Mouse (Mus musculus): ENCODE results near the gene Arid3a.

GRCm38 (mm10) chr10:79950661-79951060 lies 23.8 kb downstream of the Arid3a start:
- no peak for TF ChIP-seq CTCF (IDR thresholded peaks at IDR 0.05; ENCODE audit: borderline replicate concordance, control insufficient read depth, extremely low read depth, insufficient read depth, low read length, poor library complexity)
- no peak for TF ChIP-seq POLR2A (IDR thresholded peaks at IDR 0.05; ENCODE audit: control insufficient read depth, extremely low read depth, insufficient read depth, low read length, poor library complexity)
